Mouse (Mus musculus) olfactory bulb, adult 2 months (tissue): ENCODE measurements around the gene Morn2.
"Not testable (repeated sequence)": the region's sequence is repeated elsewhere in the genome, so short reads cannot be mapped to it uniquely, and the experiment has no call there.

Experiments used
- CTCF ChIP-seq: fragments of 200-500 bp; IDR thresholded peaks from 2 replicates; pipeline ENCODE4 v1.5.1; 2012; ENCODE audit warnings: low read depth, mild to moderate bottlenecking, low read length, moderate library complexity; ENCODE audit not compliant: insufficient read depth
- POLR2A ChIP-seq: fragments of 200-500 bp; IDR thresholded peaks from 2 replicates; pipeline ENCODE4 v1.6.1; 2012; ENCODE audit warnings: mild to moderate bottlenecking, low read depth, low read length, moderate library complexity; ENCODE audit not compliant: insufficient read depth

- TF ChIP-seq CTCF, POLR2A: not testable (repeated sequence)
Observed at GRCm38 (mm10) chr17:80270622-80271021, 19.4 kb upstream of the Morn2 start.
